Mouse (Mus musculus): ENCODE results near the gene Agt. TPM values are rescaled to one million over a fixed set of nuclear protein-coding genes. Genes with fewer than 3 reads are reported as not detected.

The Agt gene
- 27.7 and 29.4 TPM in 2 replicates for total RNA-seq (2014; rRNA removed)
- 18.6 and 30.0 TPM in 2 replicates for polyA plus RNA-seq (2015; fragmentation: Nextera tagmentation; extraction: Ambion mirVana)

- no peaks in the 10 kb centered on the region for H3K36me3 ChIP-seq (ENCODE audit: insufficient read depth)
- H3K27ac ChIP-seq (ENCODE audit: low read depth, low read length): no peak within 1 kb of the TSS
- no peaks in the 10 kb centered on the region for H3K4me1 ChIP-seq (ENCODE audit: insufficient read depth)
- H3K27me3 ChIP-seq (ENCODE audit: insufficient read depth, low read length): no peaks in the 10 kb centered on the region
- ATAC-seq (peak; percentile 27; the same call in 1 of the 2 replicates), DNase-seq (no peak)
- no peak within 1 kb of the TSS for H3K9ac ChIP-seq
- WGBS: 81% methylated on average over 2 of the region's 2 CpGs
- no peak for TF ChIP-seq CTCF (IDR thresholded peaks at IDR 0.05; ENCODE audit: low read depth)
- H3K4me2 ChIP-seq (ENCODE audit: low read depth): no peak within 1 kb of the TSS
- no peaks in the 10 kb centered on the region for H3K9me3 ChIP-seq (ENCODE audit: low read length)
- no peak within 1 kb of the TSS for H3K4me3 ChIP-seq (ENCODE audit: low read depth, low read length)
These were observed at the start of gene Agt for GRCm38 (mm10) chr8:124569593-124569992. Agt (minus strand) TSS chr8:124569706.

DNA sequence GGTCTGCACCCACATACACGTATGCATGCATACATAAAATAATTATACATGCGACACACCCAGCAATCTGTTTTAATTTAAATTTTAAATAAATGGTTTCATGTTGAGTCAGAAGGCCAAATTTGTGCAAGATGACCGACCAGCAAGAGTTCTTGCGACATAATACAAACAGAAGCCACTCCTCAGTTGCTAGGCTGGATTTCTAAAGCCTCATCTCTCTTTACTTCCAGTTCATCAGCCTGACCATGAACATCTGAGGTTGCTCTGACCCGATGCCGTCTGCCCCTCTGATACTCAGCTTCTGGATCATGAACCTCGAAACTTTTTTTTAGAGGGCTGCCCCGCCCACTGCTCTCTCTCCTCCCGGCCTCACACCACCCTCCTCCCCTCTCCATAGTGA, 48.7 kb upstream of the Agt start:
- ATAC-seq (no peak), DNase-seq (no peak)
- no peaks in the 10 kb centered on the region for H3K36me3 ChIP-seq (ENCODE audit: insufficient read depth)
- 52% methylated on average over 9 of the region's 9 CpGs for WGBS
- H3K9ac ChIP-seq: no peak overlapping the region
- no peaks in the 10 kb centered on the region for H3K9me3 ChIP-seq (ENCODE audit: low read length)
- no peak overlapping the region for H3K4me3 ChIP-seq (ENCODE audit: low read depth, low read length)
- 0 out of 2 replicates have a peak, but pooled peaks cover 4% of the 10 kb centered on the region for H3K4me1 ChIP-seq (ENCODE audit: insufficient read depth)
- no peaks in the 10 kb centered on the region for H3K27me3 ChIP-seq (ENCODE audit: insufficient read depth, low read length)
- TF ChIP-seq CTCF (IDR thresholded peaks at IDR 0.05; ENCODE audit: low read depth): no peak
- H3K27ac ChIP-seq (ENCODE audit: low read depth, low read length): no peak overlapping the region
- no peak overlapping the region for H3K4me2 ChIP-seq (ENCODE audit: low read depth)

DNA sequence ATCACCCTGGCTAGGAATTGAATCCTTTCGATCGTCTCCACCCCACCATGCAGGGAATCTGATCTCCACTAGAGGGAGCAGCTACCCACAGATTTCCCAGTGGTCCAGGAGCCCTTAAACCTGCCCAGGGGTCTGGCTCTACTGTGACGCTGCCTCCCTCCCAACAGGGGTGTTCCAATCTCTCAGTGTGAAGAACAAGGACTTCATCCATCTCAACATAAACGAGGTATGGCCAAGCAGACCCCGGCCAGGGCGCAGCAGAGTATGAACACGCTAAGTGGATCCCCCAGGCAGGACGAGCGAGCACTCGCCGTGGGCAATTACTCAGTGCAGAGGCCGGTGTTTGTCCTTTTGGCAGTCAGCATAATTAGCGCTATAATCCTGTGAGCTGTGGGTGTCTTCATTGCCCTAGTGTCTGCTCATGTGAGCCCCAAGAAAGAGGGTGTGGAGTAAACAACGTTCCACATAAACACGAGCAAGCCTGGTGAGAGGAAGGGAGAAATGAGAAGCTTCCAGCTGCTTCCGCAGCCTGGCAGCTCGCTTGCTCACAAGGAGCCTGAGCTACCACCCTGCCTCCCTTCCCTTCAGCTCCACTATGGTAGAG, 47.9 kb upstream of the Agt start:
- H3K9me3 ChIP-seq (ENCODE audit: low read length): no peaks in the 10 kb centered on the region
- peak; percentile 93 for TF ChIP-seq CTCF (IDR thresholded peaks at IDR 0.05; ENCODE audit: low read depth)
- peak overlapping the region; percentile 42 for H3K4me3 ChIP-seq (ENCODE audit: low read depth, low read length)
- H3K4me1 ChIP-seq (ENCODE audit: insufficient read depth): 0 out of 2 replicates have a peak, but pooled peaks cover 4% of the 10 kb centered on the region
- no peaks in the 10 kb centered on the region for H3K36me3 ChIP-seq (ENCODE audit: insufficient read depth)
- peak overlapping the region; percentile 66 for H3K9ac ChIP-seq
- ATAC-seq (peak; percentile 84), DNase-seq (peak; percentile 90)
- WGBS: 4% methylated on average over 17 of the region's 17 CpGs
- H3K27ac ChIP-seq (ENCODE audit: low read depth, low read length): peak overlapping the region; percentile 66; the same call in 1 of the 2 replicates
- H3K4me2 ChIP-seq (ENCODE audit: low read depth): peak overlapping the region; percentile 80
- H3K27me3 ChIP-seq (ENCODE audit: insufficient read depth, low read length): no peaks in the 10 kb centered on the region

DNA sequence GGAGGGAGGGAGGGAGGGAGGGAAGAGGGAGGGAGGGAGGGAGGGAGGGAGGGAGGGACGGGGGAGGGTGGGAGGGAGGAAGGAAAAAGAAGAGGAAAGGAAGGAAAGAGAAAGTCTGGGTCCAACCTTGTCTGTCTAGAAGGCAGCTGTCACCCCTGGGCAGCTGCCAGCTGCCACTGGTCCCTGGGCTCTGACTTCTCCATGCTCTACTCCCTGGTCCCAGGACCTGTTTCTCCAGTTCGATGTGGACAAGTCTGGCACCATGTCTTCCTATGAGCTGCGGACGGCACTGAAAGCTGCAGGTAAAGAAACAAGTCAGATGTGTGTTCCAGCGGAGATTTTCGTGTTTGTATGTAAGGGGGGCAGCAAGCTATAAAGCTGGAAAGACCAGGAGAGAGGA, 44.8 kb upstream of the Agt start:
- DNase-seq: no peak
- no peak overlapping the region for H3K4me3 ChIP-seq (ENCODE audit: low read depth, low read length)
- ATAC-seq: no peak

DNA sequence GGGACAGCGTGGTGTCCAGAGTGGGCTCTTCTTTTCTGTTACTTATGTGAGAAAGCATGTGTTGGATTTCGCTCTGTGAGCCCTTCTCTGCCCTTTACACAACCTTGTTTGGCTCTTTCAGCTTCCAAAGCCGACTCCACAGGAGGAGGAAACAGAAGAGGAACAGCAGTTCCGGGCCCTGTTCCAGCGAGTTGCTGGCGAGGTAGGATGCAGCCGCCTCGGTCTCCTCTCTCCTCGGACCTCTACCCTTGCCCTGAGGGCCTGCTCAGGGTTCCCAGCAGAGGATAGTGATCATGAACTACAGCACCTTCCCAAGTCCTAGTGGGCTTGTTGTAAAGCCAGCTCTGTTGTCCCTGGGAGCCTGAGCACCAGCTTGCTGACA, 39.5 kb upstream of the Agt start:
- Histone ChIP-seq H3K4me1 (ENCODE audit: insufficient read depth) (no peaks in the 10 kb centered on the region), H3K9me3 (ENCODE audit: low read length) (no peaks in the 10 kb centered on the region), H3K4me2 (ENCODE audit: low read depth) (no peak overlapping the region), H3K4me3 (ENCODE audit: low read depth, low read length) (no peak overlapping the region), H3K9ac (no peak overlapping the region), H3K36me3 (ENCODE audit: insufficient read depth) (no peaks in the 10 kb centered on the region), H3K27ac (ENCODE audit: low read depth, low read length) (no peak overlapping the region), H3K27me3 (ENCODE audit: insufficient read depth, low read length) (no peaks in the 10 kb centered on the region)
- ATAC-seq (no peak), DNase-seq (no peak)
- TF ChIP-seq CTCF (IDR thresholded peaks at IDR 0.05; ENCODE audit: low read depth): no peak
- WGBS: 75% methylated on average over 9 of the region's 9 CpGs

More for the DNA sequence above, 44.8 kb upstream of the Agt start:
- Histone ChIP-seq H3K4me2 (ENCODE audit: low read depth) (no peak overlapping the region), H3K36me3 (ENCODE audit: insufficient read depth) (no peaks in the 10 kb centered on the region), H3K27ac (ENCODE audit: low read depth, low read length) (no peak overlapping the region), H3K4me1 (ENCODE audit: insufficient read depth) (0 out of 2 replicates have a peak, but pooled peaks cover 4% of the 10 kb centered on the region), H3K9me3 (ENCODE audit: low read length) (no peaks in the 10 kb centered on the region), H3K9ac (no peak overlapping the region), H3K27me3 (ENCODE audit: insufficient read depth, low read length) (no peaks in the 10 kb centered on the region)
- no peak for TF ChIP-seq CTCF (IDR thresholded peaks at IDR 0.05; ENCODE audit: low read depth)
- WGBS: 78% methylated on average over 6 of the region's 6 CpGs

DNA sequence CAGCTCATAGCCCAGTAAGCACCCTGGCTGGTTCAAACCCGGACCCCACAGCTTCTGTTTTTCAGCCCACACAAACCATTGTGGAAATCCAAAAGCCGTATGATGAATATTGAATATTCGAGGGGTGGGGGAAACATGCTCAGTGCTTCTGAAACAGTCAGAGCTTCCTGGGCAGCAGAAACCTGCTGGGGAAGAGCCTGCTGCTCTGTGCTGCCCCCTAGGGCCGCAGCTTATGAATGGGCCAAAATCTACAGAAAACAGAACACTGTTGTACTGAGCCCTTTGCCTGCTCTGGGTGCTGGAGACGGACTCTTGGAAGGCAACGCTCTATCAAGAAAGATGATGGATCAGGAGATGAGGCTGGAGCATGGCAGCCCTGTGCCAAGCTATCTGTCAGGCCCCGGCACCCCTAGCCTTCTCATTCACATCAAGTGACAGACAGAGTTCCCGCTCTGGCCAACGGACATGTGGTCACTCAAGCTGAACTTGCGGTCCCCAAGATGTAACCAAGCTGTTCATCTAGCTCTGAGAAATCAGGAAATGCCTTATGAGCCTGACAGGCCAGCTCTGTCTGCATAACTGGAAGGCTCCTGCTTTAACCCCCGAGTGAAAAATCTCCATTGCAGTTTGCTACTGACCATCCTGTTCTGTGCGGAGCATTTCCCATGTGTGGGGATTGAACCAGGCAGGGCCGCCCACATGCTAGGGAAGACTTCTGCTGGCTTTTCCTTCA, 38.9 kb upstream of the Agt start:
- Histone ChIP-seq H3K36me3 (ENCODE audit: insufficient read depth) (no peaks in the 10 kb centered on the region), H3K4me1 (ENCODE audit: insufficient read depth) (no peaks in the 10 kb centered on the region), H3K9ac (no peak overlapping the region), H3K4me3 (ENCODE audit: low read depth, low read length) (no peak overlapping the region), H3K27me3 (ENCODE audit: insufficient read depth, low read length) (no peaks in the 10 kb centered on the region), H3K4me2 (ENCODE audit: low read depth) (no peak overlapping the region), H3K27ac (ENCODE audit: low read depth, low read length) (no peak overlapping the region), H3K9me3 (ENCODE audit: low read length) (no peaks in the 10 kb centered on the region)
- TF ChIP-seq CTCF (IDR thresholded peaks at IDR 0.05; ENCODE audit: low read depth): peak; percentile 62
- WGBS: 75% methylated on average over 13 of the region's 13 CpGs
- no peak for DNase-seq
- no peak for ATAC-seq

- H3K36me3 ChIP-seq (ENCODE audit: insufficient read depth): no peaks in the 10 kb centered on the region
- no peaks in the 10 kb centered on the region for H3K27me3 ChIP-seq (ENCODE audit: insufficient read depth, low read length)
- no peak overlapping the region for H3K4me3 ChIP-seq (ENCODE audit: low read depth, low read length)
- H3K9ac ChIP-seq: no peak overlapping the region
- 79% methylated on average over 5 of the region's 5 CpGs for WGBS
- ATAC-seq (no peak), DNase-seq (no peak)
- no peak overlapping the region for H3K4me2 ChIP-seq (ENCODE audit: low read depth)
- H3K27ac ChIP-seq (ENCODE audit: low read depth, low read length): no peak overlapping the region
- H3K4me1 ChIP-seq (ENCODE audit: insufficient read depth): no peaks in the 10 kb centered on the region
- H3K9me3 ChIP-seq (ENCODE audit: low read length): no peaks in the 10 kb centered on the region
- no peak for TF ChIP-seq CTCF (IDR thresholded peaks at IDR 0.05; ENCODE audit: low read depth)
These were observed 34.6 kb upstream of the Agt start for GRCm38 (mm10) chr8:124604066-124604465.
